Mouse (Mus musculus) heart, postnatal 25 days (tissue): ENCODE data around the gene Tigit. TPM values are rescaled to one million over a fixed set of nuclear protein-coding genes. Genes with fewer than 3 reads are reported as not detected.

Source experiments
- DNase-seq: peaks from one replicate; pipeline ENCODE4 v3.0.0; 2022; ENCODE audit warnings: low spot score
- intact Hi-C: fragments of 180-260 bp; cut with DNase I; formaldehyde crosslinking; loops from one replicate; pipeline ENCODE4 v1.15.1; 2025
- total RNA-seq, 2 experiments: library from RNA; stranded (reverse); gene quantifications; 2 replicates each; pipeline ENCODE4 v1.2.3; 2021

Gene Tigit
- total RNA-seq = not detected

DNA sequence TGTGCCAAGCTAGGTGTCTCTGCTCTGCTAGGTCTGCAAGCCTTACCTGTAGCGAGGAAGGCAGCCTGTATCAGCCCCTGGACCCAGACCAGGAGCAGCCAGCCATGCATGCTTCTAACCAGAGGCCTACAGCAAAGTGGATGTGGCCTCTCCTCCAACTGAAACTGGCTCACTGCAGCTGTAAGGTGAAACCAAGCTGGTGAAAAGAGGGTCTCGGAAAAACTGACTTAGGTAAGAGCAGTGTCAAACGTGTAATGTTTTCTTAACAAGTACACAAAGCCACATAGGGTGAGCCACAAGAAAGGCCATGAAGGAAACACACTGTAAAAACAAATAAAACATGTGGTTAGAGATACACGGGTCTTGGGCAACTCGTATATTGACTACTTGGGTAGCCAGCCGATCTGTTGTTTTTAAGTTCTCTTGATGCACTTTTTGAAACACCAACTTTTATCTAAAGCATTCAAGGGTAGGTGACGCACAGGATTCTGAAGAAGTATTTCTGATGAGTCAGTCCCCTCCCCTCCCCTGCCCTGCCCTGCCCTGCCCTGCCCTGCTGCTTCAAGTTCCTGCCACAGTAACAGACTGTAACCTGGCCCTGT is at the start of gene Tigit:
Gene Tigit, minus strand, starts transcription at position 169 of the 602 bp plus-strand sequence.
- no peak for DNase-seq
- intact Hi-C loops = no loop called here

DNA sequence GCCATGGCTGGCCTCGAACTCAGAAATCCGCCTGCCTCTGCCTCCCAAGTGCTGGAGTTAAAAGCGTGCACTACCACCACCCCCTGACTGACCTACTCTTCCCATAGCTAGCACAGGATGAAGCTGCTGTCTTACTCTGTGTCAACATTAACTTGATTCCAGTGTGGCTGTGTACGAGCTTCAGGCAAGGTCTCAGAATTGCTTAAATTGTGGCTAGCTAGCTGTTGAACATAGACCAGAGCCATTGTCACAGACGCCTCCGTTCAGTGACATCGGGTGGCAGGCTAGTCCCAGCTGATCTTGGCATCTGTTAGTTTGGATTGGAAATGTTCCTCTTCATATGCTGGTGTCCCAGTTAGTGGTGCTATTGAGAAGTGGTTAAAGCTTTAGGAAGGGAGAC is 47.4 kb upstream of the Tigit start:
- DNase-seq = no peak
- intact Hi-C loops = no loop called here

DNA sequence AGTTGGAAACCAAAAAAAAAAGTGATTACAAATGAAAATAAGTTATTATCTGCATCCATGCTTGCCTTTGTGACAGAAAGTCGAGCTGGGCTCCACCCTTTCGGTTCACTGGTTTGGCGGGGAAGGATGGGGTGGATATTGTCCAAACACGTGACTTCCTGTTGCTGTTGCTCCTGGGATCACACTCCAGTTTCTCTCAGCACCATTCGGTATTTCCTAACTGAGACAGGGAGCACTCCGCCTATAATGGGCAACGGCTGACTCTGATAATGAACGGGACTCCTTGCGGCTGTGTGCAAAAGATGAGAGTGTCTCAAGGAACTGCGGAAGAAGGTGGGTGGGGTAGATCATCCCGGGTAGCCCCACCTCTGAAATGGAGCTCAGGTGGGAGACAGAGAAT is 46.7 kb upstream of the Tigit start:
- intact Hi-C loops = no loop called here
- DNase-seq = peak; percentile 70

DNA sequence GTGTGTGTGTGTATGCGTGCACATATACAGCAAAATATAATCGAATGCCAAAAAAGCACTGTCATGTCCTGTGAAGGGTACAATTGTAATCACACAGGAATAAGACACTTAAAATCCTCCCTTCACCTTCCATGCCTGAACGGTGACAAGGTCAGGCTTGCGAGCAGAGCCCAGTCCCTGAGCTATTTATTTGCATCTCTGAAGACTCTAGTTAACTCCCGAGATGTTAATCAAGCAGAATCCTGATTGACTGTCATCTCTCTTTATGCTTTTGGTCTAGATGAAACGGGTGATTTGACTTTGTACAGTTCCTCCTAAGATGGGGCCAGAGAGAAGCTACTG is 46.2 kb upstream of the Tigit start:
- intact Hi-C loops = no loop called here

DNA sequence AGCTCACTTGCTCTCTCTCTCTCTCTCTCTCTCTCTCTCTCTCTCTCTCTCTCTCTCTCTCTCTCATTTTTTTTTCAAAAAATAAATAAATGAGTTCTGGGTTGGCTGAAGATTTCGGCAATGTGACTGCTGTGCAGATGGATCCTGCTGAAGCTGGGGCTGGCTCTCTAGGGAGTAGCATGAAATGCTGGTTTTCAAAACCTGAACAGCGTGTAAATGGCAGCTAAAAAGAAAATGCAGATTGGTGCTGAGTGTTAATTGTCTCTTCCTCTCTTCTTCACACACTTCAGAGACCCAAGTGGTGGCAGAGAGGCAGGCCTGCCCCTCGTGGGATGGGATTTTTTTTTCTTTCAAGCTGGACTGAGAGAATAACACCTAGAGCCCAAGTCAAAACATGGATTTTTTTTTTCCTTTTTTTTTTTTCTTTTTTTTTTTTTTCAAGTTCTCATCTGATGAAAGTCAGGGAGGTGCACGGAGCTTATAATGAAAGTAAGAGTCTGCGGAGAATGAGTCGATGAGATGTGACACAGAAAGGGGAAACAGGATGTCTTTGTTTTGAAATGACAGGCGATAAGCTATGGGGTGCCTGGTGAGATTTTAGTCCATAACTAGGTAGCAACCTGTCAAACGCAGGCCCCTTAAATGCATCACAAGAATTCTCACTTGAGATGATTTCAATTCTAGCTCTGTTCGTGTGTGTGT is 45.6 kb upstream of the Tigit start:
- intact Hi-C loops = no loop called here
- DNase-seq = no peak

More for the DNA sequence above, 46.2 kb upstream of the Tigit start:
- DNase-seq = no peak

DNA sequence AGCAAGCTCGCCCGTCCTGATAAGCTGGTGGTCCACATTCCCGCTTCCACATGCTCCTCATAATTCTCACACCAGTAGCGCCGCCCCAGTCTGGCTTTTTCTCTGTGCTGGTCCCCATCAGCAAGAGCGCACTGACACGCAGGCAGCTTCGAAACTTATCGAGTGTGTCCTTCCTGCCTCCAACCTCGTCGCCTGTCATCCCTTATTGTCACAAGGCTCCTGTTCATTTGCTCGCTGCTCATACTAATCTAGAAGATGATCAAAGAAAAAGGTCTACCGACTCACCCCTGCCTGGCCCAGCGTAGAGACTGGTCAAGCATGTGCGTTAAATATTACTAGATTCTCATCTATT is 45.1 kb upstream of the Tigit start:
- no peak for DNase-seq
- intact Hi-C loops = no loop called here

DNA sequence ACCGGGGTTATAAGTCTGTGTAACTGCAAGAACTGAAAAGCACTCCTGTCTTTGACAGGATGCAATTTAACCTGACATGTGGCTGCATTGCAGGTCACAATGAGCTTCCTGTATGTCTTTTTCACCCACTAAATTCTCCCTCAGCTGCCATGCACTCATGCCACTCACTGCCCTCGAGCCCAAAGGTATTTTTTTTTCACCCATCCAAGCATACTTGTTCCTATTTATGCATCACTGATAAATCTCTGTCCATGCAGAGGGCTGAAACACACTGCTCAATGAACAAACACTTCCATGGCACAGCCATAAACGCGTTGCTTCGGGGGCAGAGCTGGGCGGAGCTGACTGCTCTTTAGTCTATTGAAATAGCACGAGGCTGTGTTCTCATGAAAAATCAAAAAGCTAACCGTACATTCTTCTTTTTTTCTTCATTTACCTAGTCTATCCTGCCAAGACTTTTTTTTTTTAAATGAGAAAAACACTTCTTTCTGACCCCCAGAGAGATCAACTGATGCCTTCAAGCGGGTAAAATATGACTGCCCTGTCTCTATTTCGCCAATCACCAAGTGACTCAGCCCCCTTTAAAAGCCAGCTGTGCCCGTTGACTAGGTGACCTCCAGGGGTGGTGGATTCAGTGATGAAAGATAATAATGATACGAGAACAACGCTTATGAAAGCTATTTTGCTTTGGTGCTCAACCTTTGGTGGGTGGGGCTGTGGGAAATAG is 44.6 kb upstream of the Tigit start:
- intact Hi-C loops = no loop called here
- DNase-seq = no peak

DNA sequence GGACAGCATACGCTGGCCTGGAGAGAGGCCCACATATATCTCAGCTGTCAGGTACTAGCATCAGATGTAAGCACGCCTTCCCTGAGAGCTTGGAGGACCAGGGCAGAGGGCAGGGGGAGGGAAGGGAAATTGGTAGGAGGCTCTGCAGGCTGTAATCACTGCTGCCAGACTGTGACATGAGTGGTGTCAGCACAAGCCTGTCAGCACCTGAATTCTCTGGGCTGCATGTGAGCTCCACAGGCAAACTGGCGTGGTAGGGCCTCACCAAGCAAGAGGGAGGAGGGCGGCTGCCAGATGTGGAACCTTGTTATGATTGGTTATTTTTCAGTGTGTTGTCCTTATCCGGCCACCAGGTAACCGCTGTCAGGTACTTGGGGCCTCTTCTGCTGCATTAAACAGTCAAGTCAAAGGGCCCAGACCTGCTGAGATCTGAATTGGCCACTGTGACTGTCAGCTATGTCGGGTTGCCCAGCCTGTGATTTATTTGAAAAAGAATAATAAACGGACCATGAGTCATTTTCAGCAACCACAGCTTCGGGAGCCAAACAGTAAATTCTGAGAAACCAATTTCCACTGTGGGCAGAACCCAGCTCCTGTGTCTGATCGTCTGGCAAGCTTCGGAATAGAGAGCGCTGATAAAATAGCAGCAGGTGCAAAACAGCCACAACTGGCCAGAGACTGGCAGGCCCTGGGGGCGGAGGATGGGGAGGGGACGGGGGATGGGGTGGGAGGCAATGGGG is 38.0 kb upstream of the Tigit start:
- peak; percentile 12 for DNase-seq
- intact Hi-C loops = no loop called here

DNA sequence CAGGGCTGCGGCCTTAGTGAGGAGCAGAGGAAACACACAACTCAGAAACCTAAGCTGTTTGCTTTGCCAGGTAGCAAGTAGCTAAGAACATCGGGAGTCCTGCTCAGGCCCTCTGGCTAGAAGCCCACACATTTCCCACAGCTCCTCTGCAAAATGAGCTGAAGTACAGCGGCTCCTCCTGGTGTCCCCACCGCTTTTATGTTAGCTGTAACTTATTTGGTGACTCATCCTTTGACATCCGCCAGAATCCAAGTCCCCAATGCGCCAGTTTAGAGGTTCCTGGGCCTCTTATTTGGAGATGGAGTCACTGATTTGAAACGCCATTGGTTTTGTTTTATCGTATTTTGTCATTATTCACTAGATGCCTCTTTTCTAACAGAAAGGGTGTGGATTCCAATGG is 36.6 kb upstream of the Tigit start:
- DNase-seq = no peak
- intact Hi-C loops = no loop called here

DNA sequence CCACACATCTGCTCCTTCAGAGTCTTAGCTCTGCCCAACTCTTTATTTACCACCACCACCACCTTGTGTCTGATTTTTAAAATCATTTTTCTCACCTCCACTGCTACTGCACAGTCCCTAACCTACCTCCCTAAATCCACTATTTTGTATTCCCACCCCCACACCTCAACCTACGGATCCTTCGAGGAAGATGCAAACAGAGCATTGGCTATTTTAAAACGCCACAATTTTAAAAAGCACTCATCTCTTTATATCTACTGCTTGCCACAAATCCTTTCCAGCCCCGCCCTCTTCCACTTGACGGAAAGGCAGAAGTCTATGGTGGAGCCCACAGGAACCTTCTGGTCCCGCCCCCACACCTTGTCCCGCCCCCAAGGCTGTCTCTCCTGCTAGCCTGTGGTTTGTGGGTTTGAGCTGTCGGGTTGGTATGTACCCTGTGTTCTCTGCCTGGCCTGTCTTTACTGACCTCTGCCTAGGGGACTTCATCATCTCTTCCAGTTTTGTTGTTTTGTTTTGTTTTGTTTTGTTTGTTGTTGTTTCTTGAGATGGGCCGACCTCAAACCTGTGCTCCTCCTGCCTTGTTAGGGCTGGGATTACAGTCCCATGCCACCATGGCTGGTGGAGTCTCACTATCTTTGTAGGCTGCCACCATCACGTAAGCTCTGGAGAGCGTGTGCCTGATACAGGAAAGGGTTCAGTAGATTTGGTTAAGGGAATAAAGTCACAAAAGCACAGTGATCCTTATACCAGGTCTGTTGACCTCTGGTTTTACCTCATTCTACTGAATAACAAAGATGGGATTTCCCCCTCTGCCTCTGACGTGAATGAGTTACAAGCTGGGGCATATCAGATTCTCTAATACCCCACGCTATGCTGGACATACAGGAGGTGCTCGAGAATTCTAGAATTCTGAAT is 35.0 kb upstream of the Tigit start:
- no peak for DNase-seq
- intact Hi-C loops = no loop called here

DNA sequence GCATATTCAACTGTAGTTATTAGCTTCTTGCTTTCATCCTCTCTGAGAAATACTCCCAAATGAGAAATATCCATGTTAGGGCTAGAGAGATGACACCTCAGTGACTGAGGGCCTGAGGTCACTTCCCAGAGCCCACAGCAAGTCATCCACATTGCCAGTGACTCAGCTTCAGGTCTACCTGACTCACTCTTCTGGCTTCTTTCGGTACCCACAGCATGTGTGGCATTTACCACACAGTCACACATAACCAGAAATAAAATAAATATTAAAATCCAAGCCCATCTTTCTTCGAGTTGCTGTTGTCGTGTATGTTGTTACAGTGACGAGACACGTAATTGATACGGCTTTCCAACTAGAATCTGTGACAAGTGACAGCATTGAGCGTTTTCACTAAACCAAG is 33.8 kb upstream of the Tigit start:
- intact Hi-C loops = no loop called here
- DNase-seq = no peak

DNA sequence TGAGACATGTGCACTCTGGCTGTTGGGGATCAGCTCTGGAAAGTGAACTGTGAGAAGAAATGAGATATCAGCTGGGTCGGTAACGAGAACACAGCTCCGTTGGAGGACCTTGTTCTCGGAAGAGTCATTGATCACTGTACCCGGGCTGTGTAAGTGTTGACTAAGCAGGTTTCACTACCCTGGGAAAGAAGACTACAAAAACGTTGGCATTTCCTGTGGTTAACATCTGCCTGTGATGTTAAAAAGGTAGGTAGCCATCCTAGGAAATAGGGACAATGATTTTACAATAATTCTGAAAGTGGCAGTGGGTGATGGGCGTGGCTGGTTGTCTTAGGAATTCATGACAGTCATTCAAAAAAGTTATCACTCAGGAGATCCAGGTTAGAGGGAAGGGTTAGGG is 31.9 kb upstream of the Tigit start:
- no peak for DNase-seq
- intact Hi-C loops = no loop called here

DNA sequence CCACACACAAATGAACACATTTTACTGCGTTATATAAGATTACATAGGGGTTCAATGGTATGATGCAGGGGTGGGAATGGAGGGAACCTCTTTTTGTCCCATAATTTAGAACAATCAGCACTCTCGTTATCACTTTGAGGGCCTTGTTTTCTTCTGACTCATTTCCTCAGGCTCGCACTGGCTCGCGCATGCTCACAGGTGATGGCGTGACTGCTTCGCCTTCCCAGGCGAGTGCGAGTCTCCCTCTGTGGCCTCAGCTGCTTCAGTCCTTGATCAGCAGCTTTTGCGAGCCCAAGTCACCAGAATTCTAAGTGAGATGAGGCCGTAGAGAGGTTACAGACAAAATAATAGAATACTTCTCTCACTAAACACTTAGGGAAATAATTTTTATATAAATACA is 30.2 kb upstream of the Tigit start:
- DNase-seq = no peak
- intact Hi-C loops = no loop called here

DNA sequence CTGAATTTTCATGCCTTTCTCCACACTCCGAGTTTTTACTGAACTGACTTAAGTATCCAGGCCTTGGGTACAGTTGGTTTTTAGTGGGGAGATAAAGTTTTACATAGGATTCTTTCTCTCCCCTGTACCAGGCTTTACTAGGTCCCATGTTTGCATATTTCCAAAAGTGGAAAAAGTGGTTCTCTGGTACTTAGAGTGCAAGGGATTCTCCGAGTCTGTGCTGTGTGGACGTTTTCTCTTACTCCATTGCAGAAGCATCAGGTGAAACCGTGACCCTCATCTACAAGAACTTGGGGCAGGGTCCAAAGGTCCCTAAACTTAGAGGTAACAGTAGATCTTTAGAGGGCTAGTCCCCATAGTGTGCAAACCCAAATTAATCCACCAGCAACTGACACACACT is 28.7 kb upstream of the Tigit start:
- no peak for DNase-seq
- intact Hi-C loops = no loop called here

DNA sequence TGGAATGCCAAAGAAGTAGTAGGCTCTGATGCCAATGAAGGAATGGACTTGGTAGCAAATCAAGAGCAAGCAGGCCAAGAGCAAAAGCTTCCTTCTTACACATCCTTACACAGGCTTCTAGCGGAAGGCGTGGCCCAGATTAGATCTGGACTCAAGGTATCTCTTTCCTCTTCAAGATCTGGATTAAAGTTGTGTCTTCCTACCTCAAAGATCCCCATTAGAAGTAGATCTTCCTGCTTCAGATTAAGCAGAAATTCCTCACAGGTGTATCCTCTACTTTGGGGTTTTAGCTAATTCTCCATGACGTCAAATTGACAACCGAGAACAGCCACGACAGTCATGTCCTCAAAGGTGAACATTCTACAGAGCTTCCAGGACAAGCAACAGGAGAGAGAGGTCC is 27.8 kb upstream of the Tigit start:
- DNase-seq = no peak
- intact Hi-C loops = no loop called here

DNA sequence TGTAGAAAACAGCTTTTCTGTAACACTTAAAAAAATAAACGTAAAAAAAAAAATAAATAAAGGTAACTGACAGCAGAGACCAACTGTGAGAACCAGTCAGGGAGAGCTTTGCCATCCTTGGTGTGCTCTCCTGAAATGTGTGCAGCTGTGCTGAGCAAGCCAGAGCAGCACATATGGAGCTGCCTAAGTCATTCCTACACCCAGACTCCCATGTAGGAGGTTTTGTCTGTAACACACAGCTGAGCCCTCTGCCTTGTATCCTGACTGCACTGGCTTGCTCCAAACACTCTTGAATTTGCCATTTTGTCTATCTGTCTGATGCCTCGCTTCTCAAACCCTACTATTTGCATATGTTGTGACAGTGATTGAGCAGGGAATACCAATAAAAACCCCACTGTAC is 27.0 kb upstream of the Tigit start:
- intact Hi-C loops = no loop called here
- DNase-seq = no peak

DNA sequence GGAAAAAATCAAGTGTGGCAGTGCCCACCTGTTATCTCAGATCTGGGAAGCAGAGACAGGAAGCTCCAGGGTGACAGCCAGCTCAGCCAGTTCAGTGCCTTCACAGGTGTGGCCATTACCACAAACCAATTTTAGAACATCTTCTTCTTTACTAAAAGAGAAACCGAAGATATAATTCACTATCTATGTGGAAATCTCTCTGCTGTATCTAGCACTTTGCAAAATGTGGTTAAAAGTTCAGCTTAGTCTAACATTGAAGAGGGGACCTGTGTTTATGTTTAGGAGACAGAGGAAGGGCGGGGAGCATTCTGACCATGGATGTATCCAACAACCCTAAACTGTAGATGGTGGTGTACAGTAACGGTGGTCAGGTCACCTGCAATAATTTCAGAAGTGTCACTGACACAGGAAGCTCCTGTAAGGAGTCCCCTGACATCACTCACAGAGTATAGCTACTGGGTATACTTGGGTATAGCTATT is 26.3 kb upstream of the Tigit start:
- intact Hi-C loops = no loop called here
- DNase-seq = no peak

DNA sequence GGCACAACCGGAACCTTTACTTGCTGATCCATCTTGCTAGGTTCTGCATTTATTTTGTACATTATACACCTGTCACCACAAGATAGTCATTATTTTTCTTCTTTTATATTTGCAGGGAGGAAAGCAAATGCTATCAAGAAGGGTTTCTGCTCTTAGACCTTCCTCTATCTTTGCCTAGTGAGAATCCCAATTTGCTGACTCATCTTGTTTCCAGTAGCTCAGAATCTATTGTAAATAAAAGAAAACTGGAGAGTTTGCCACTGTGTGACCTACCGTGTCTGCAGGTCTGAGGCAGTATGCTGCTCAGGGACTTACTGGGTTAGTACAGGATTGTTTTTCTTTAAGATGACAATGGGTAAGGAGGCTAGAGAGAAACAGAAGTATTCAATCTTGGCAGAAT is 24.0 kb upstream of the Tigit start:
- intact Hi-C loops = no loop called here
- no peak for DNase-seq

DNA sequence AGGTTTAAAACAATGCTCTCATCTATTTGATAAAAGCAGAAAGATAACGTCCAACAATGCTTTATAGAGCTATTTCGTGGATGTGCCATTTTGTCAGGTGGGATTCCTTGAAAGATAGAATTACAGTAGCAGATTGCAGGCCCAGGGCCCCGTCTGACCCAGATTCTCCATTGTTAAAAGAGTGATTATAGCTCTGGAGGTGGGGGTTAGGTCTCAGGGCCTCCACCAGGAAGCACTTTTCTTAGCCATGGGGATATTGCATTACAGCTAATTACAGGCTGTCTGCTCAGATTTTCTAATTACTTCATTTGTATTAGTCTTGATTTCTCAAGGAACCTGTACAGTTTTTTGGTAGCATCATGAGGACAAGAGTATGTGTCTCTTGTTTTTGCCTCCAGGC is 10.5 kb upstream of the Tigit start:
- DNase-seq = no peak
- intact Hi-C loops = no loop called here

DNA sequence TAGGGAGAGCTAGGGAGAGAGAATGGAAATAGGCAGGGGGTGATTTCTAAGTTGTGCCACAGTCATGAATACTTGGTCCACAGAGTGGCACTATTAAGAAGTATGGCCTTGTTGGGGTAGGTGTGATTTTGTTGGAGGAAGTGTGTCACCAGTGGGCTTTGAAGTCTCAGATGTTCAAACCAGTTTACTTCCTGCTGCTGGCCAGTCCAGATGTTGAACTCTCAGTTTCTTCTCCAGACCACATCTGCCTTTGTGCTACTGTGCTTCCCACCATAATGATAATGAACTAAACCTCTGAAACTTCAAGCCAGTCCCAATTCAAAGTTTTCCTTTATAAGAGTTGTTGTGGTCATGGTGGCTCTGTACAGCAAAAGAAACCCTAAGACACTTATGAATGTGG is 8.8 kb upstream of the Tigit start:
- intact Hi-C loops = no loop called here
- DNase-seq = no peak
